Mouse (Mus musculus): ENCODE measurements around the gene Ppm1h. TPM values are rescaled to one million over a fixed set of nuclear protein-coding genes. Genes with fewer than 3 reads are reported as not detected.

Gene Ppm1h
- polyA plus RNA-seq, 1 experiment from 2014 or later, result 11.5 TPM

- Histone ChIP-seq H3K9ac (replicated peaks; ENCODE audit: low read depth, low read length) (no peak overlapping the region), H3K4me2 (replicated peaks; ENCODE audit: low read depth, low read length) (no peak overlapping the region), H3K36me3 (ENCODE audit: control insufficient read depth, insufficient read depth, low read length) (no peaks in the 10 kb centered on the region), H3K27ac (ENCODE audit: low read length) (no peak overlapping the region), H3K9me3 (ENCODE audit: control insufficient read depth, low read depth, low read length) (no peaks in the 10 kb centered on the region), H3K4me1 (ENCODE audit: control insufficient read depth, insufficient read depth, low read length) (0 out of 2 replicates have a peak, but pooled peaks cover 7% of the 10 kb centered on the region), H3K27me3 (ENCODE audit: control insufficient read depth, insufficient read depth, low read length) (no peaks in the 10 kb centered on the region), H3K4me3 (ENCODE audit: low read depth, low read length) (no peak overlapping the region)
- WGBS, result 67% methylated on average over 8 of the region's 8 CpGs
- ATAC-seq (ENCODE audit: insufficient number of reproducible peaks, insufficient read depth, low FRiP score, low read depth), result no peak
These were observed 194.2 kb downstream of the Ppm1h start for GRCm38 (mm10) chr10:122872720-122873119.

GRCm38 (mm10) chr10:122876964-122877363 lies 198.4 kb downstream of the Ppm1h start:
- Histone ChIP-seq H3K4me2 (replicated peaks; ENCODE audit: low read depth, low read length) (no peak overlapping the region), H3K27ac (ENCODE audit: low read length) (no peak overlapping the region), H3K9ac (replicated peaks; ENCODE audit: low read depth, low read length) (no peak overlapping the region), H3K4me1 (ENCODE audit: control insufficient read depth, insufficient read depth, low read length) (0 out of 2 replicates have a peak, but pooled peaks cover 4% of the 10 kb centered on the region), H3K27me3 (ENCODE audit: control insufficient read depth, insufficient read depth, low read length) (no peaks in the 10 kb centered on the region), H3K4me3 (ENCODE audit: low read depth, low read length) (no peak overlapping the region), H3K9me3 (ENCODE audit: control insufficient read depth, low read depth, low read length) (no peaks in the 10 kb centered on the region), H3K36me3 (ENCODE audit: control insufficient read depth, insufficient read depth, low read length) (no peaks in the 10 kb centered on the region)
- WGBS, result 77% methylated on average over 4 of the region's 4 CpGs
- no peak for ATAC-seq (ENCODE audit: insufficient number of reproducible peaks, insufficient read depth, low FRiP score, low read depth)

GRCm38 (mm10) chr10:122877436-122877835 lies 198.9 kb downstream of the Ppm1h start:
- peaks cover 4% of the 10 kb centered on the region; the same call in 1 of the 2 replicates for H3K4me1 ChIP-seq (ENCODE audit: control insufficient read depth, insufficient read depth, low read length)
- 71% methylated on average over 2 of the region's 2 CpGs for WGBS

GRCm38 (mm10) chr10:122881456-122881855 lies 202.9 kb downstream of the Ppm1h start:
- Histone ChIP-seq H3K36me3 (ENCODE audit: control insufficient read depth, insufficient read depth, low read length) (no peaks in the 10 kb centered on the region), H3K9ac (replicated peaks; ENCODE audit: low read depth, low read length) (no peak overlapping the region), H3K4me3 (ENCODE audit: low read depth, low read length) (no peak overlapping the region), H3K4me2 (replicated peaks; ENCODE audit: low read depth, low read length) (no peak overlapping the region), H3K9me3 (ENCODE audit: control insufficient read depth, low read depth, low read length) (no peaks in the 10 kb centered on the region), H3K27me3 (ENCODE audit: control insufficient read depth, insufficient read depth, low read length) (no peaks in the 10 kb centered on the region), H3K27ac (ENCODE audit: low read length) (no peak overlapping the region), H3K4me1 (ENCODE audit: control insufficient read depth, insufficient read depth, low read length) (peaks cover 30% of the 10 kb centered on the region)
- no peak for ATAC-seq (ENCODE audit: insufficient number of reproducible peaks, insufficient read depth, low FRiP score, low read depth)
- 82% methylated on average over 10 of the region's 10 CpGs for WGBS

More at GRCm38 (mm10) chr10:122877436-122877835, 198.9 kb downstream of the Ppm1h start:
- H3K36me3 ChIP-seq (ENCODE audit: control insufficient read depth, insufficient read depth, low read length), result no peaks in the 10 kb centered on the region
- H3K4me2 ChIP-seq (replicated peaks; ENCODE audit: low read depth, low read length), result no peak overlapping the region
- H3K4me3 ChIP-seq (ENCODE audit: low read depth, low read length), result no peak overlapping the region
- H3K9me3 ChIP-seq (ENCODE audit: control insufficient read depth, low read depth, low read length), result no peaks in the 10 kb centered on the region
- H3K27me3 ChIP-seq (ENCODE audit: control insufficient read depth, insufficient read depth, low read length), result no peaks in the 10 kb centered on the region
- H3K27ac ChIP-seq (ENCODE audit: low read length), result no peak overlapping the region
- H3K9ac ChIP-seq (replicated peaks; ENCODE audit: low read depth, low read length), result no peak overlapping the region
- ATAC-seq (ENCODE audit: insufficient number of reproducible peaks, insufficient read depth, low FRiP score, low read depth), result no peak

GRCm38 (mm10) chr10:122882614-122883013 lies 204.1 kb downstream of the Ppm1h start:
- no peaks in the 10 kb centered on the region for H3K36me3 ChIP-seq (ENCODE audit: control insufficient read depth, insufficient read depth, low read length)
- no peak overlapping the region for H3K9ac ChIP-seq (replicated peaks; ENCODE audit: low read depth, low read length)
- no peak overlapping the region for H3K4me3 ChIP-seq (ENCODE audit: low read depth, low read length)
- peak overlapping the region; percentile 30; the same call in 1 of the 2 replicates for H3K27ac ChIP-seq (ENCODE audit: low read length)
- peaks cover 37% of the 10 kb centered on the region for H3K4me1 ChIP-seq (ENCODE audit: control insufficient read depth, insufficient read depth, low read length)
- no peaks in the 10 kb centered on the region for H3K9me3 ChIP-seq (ENCODE audit: control insufficient read depth, low read depth, low read length)
- ATAC-seq (ENCODE audit: insufficient number of reproducible peaks, insufficient read depth, low FRiP score, low read depth), result no peak
- no peaks in the 10 kb centered on the region for H3K27me3 ChIP-seq (ENCODE audit: control insufficient read depth, insufficient read depth, low read length)
- no peak overlapping the region for H3K4me2 ChIP-seq (replicated peaks; ENCODE audit: low read depth, low read length)
- WGBS, result 26% methylated on average over 4 of the region's 4 CpGs

GRCm38 (mm10) chr10:122883823-122884743 lies 205.5 kb downstream of the Ppm1h start:
- no peaks in the 10 kb centered on the region for H3K36me3 ChIP-seq (ENCODE audit: control insufficient read depth, insufficient read depth, low read length)
- peak; percentile 34; the same call in 1 of the 2 replicates for ATAC-seq (ENCODE audit: insufficient number of reproducible peaks, insufficient read depth, low FRiP score, low read depth)
- peaks cover 47% of the 10 kb centered on the region for H3K4me1 ChIP-seq (ENCODE audit: control insufficient read depth, insufficient read depth, low read length)
- no peaks in the 10 kb centered on the region for H3K27me3 ChIP-seq (ENCODE audit: control insufficient read depth, insufficient read depth, low read length)
- H3K4me3 ChIP-seq (ENCODE audit: low read depth, low read length), result no peak overlapping the region
- 18% methylated on average over 15 of the region's 15 CpGs for WGBS
- H3K27ac ChIP-seq (ENCODE audit: low read length), result peak overlapping the region; percentile 94
- no peaks in the 10 kb centered on the region for H3K9me3 ChIP-seq (ENCODE audit: control insufficient read depth, low read depth, low read length)
- no peak overlapping the region for H3K9ac ChIP-seq (replicated peaks; ENCODE audit: low read depth, low read length)
- no peak overlapping the region for H3K4me2 ChIP-seq (replicated peaks; ENCODE audit: low read depth, low read length)

- H3K9me3 ChIP-seq (ENCODE audit: control insufficient read depth, low read depth, low read length), result no peaks in the 10 kb centered on the region
- H3K4me3 ChIP-seq (ENCODE audit: low read depth, low read length), result no peak overlapping the region
- peaks cover 52% of the 10 kb centered on the region for H3K4me1 ChIP-seq (ENCODE audit: control insufficient read depth, insufficient read depth, low read length)
- H3K9ac ChIP-seq (replicated peaks; ENCODE audit: low read depth, low read length), result no peak overlapping the region
- no peaks in the 10 kb centered on the region for H3K36me3 ChIP-seq (ENCODE audit: control insufficient read depth, insufficient read depth, low read length)
- WGBS, result 87% methylated on average over 5 of the region's 5 CpGs
- H3K4me2 ChIP-seq (replicated peaks; ENCODE audit: low read depth, low read length), result no peak overlapping the region
- ATAC-seq (ENCODE audit: insufficient number of reproducible peaks, insufficient read depth, low FRiP score, low read depth), result no peak
- H3K27me3 ChIP-seq (ENCODE audit: control insufficient read depth, insufficient read depth, low read length), result no peaks in the 10 kb centered on the region
- peak overlapping the region; percentile 94; the same call in 1 of the 2 replicates for H3K27ac ChIP-seq (ENCODE audit: low read length)
These were observed 206.7 kb downstream of the Ppm1h start for GRCm38 (mm10) chr10:122885301-122885700.

- Histone ChIP-seq H3K4me1 (ENCODE audit: control insufficient read depth, insufficient read depth, low read length) (peaks cover 58% of the 10 kb centered on the region), H3K36me3 (ENCODE audit: control insufficient read depth, insufficient read depth, low read length) (no peaks in the 10 kb centered on the region), H3K27ac (ENCODE audit: low read length) (peak overlapping the region; percentile 92), H3K9me3 (ENCODE audit: control insufficient read depth, low read depth, low read length) (no peaks in the 10 kb centered on the region), H3K4me2 (replicated peaks; ENCODE audit: low read depth, low read length) (peak overlapping the region; percentile 20), H3K4me3 (ENCODE audit: low read depth, low read length) (no peak overlapping the region), H3K9ac (replicated peaks; ENCODE audit: low read depth, low read length) (0 out of 2 replicates have a peak overlapping the region, but pooled peaks have one; percentile 6), H3K27me3 (ENCODE audit: control insufficient read depth, insufficient read depth, low read length) (no peaks in the 10 kb centered on the region)
- 5% methylated on average over 26 of the region's 26 CpGs for WGBS
- peak; percentile 28; the same call in 1 of the 2 replicates for ATAC-seq (ENCODE audit: insufficient number of reproducible peaks, insufficient read depth, low FRiP score, low read depth)
These were observed 207.7 kb downstream of the Ppm1h start for GRCm38 (mm10) chr10:122886055-122886915.
